Mouse (Mus musculus): ENCODE results near the gene Apon. TPM values are rescaled to one million over a fixed set of nuclear protein-coding genes. Genes with fewer than 3 reads are reported as not detected.

Gene Apon
- polyA plus RNA-seq, 1 experiment from 2014 or later: 0.13 TPM

DNA sequence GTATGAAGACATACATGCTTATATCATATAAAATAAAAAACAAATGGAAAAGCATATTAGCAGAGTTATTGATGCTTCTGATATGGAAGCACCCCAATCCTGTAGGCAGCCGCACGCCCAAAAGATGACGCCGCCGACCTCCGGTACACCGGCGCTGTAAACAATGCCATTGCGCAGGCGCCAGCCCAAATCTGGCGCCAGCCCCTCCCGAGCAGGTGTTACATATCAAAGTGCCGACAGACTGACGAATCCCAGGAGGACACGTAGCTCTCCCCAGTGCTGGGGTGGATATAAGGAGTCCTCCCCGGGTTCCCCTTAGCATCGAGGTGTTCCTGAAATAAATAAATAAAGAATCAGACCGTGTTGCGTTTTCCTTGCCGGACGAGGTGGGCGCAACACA is 8.4 kb downstream of the Apon start:
- Histone ChIP-seq H3K4me3 (ENCODE audit: low read depth, low read length) (no peak overlapping the region), H3K27me3 (ENCODE audit: control insufficient read depth, insufficient read depth, low read length) (no peaks in the 10 kb centered on the region), H3K4me1 (replicated peaks; ENCODE audit: control insufficient read depth, insufficient read depth) (no peaks in the 10 kb centered on the region), H3K9ac (ENCODE audit: low read length) (no peak overlapping the region), H3K4me2 (replicated peaks; ENCODE audit: low read depth) (no peak overlapping the region), H3K9me3 (ENCODE audit: control insufficient read depth, low read length) (no peaks in the 10 kb centered on the region), H3K27ac (replicated peaks) (no peak overlapping the region), H3K36me3 (ENCODE audit: control insufficient read depth, insufficient read depth, low read length) (no peaks in the 10 kb centered on the region)
- DNase-seq (ENCODE audit: low spot score) (no peak), ATAC-seq (ENCODE audit: low FRiP score, low TSS enrichment) (no peak)
- WGBS: 77% methylated on average over 22 of the region's 22 CpGs
- TF ChIP-seq EP300 (optimal IDR thresholded peaks at IDR 0.05) (no peak), CTCF (IDR thresholded peaks at IDR 0.05; ENCODE audit: low read depth) (no peak)

DNA sequence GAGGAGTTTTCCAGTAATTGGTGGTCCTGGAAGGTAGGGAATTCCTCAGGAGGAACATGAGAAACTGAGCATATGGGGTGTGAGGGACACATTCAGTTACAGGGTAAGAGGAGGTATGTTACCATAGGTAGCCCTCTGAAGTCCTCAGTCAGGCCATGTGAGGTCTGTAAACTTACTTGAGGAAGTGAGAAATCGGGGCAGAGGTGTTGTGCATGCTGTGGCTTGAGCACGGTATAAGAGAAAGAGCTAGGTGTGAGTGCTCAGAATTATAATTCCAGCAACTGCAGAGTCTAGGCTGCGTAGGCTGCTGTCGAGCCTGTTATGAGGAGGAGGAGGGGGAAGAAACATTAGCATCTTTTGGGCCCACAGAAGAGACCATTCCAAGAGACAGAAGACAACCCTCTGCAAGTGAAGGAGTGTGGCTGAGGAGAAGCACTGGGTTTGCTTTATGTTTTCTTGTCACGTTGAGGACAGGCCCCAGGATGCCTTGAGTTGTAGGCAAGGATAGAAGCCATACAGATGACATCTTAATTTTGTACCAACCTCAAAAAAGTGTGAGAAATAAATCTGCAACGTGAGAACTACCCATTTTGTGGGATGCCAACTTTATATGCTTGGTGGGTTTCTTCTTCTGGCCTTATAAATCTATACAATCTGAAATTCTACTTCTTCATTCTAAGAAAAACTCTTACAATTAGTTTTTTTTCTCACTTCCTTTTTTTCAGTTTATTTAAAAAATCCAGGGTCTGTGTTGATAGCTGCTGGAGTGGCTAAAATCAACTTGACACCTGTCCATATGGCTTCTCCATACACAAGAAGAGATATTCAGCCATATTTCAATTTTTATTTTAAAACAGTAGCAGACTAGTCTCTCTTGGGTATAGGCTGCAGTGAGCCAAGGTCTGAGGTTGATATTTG is 9.8 kb downstream of the Apon start:
- H3K27me3 ChIP-seq (ENCODE audit: control insufficient read depth, insufficient read depth, low read length): no peaks in the 10 kb centered on the region
- TF ChIP-seq CTCF (IDR thresholded peaks at IDR 0.05; ENCODE audit: low read depth) (no peak), EP300 (optimal IDR thresholded peaks at IDR 0.05) (no peak)
- no peak overlapping the region for H3K9ac ChIP-seq (ENCODE audit: low read length)
- H3K36me3 ChIP-seq (ENCODE audit: control insufficient read depth, insufficient read depth, low read length): no peaks in the 10 kb centered on the region
- WGBS: 66% methylated on average over 6 of the region's 6 CpGs
- DNase-seq (ENCODE audit: low spot score): no peak
- ATAC-seq (ENCODE audit: low FRiP score, low TSS enrichment): no peak
- no peaks in the 10 kb centered on the region for H3K4me1 ChIP-seq (replicated peaks; ENCODE audit: control insufficient read depth, insufficient read depth)
- no peak overlapping the region for H3K4me2 ChIP-seq (replicated peaks; ENCODE audit: low read depth)
- no peak overlapping the region for H3K4me3 ChIP-seq (ENCODE audit: low read depth, low read length)
- no peak overlapping the region for H3K27ac ChIP-seq (replicated peaks)
- no peaks in the 10 kb centered on the region for H3K9me3 ChIP-seq (ENCODE audit: control insufficient read depth, low read length)

DNA sequence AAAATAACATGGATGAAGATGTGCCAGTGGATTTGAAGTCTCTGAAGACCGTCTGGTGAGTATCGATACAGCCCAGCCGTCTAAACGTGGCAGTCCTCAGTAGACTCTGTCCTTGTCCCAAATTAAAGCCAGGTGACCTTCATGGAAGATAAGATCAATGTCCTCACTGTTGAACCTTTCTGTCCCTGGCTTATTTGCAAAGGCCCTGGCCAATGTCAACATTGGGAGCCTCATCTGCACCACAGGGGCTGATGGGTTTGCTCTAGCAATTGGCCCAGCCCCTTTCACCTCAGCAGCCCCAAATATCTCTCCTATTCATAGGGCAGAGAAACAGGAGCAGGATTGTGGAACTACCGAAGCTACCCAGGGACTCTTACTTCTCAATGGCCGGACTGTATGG is 14.5 kb downstream of the Apon start, which contains the start of gene Apof:
Apof (plus strand) TSS at position 301 of the 400 bp plus-strand sequence.
- ATAC-seq (ENCODE audit: low FRiP score, low TSS enrichment): no peak
- TF ChIP-seq CTCF (IDR thresholded peaks at IDR 0.05; ENCODE audit: low read depth): no peak
- TF ChIP-seq EP300 (optimal IDR thresholded peaks at IDR 0.05): no peak
- WGBS: 72% methylated on average over 6 of the region's 6 CpGs
- DNase-seq (ENCODE audit: low spot score): no peak
- no peaks in the 10 kb centered on the region for H3K36me3 ChIP-seq (ENCODE audit: control insufficient read depth, insufficient read depth, low read length)
- no peaks in the 10 kb centered on the region; the same call in 1 of the 2 replicates for H3K4me1 ChIP-seq (replicated peaks; ENCODE audit: control insufficient read depth, insufficient read depth)
- H3K27ac ChIP-seq (replicated peaks): no peak within 1 kb of the TSS
- H3K4me3 ChIP-seq (ENCODE audit: low read depth, low read length): no peak within 1 kb of the TSS
- no peak within 1 kb of the TSS for H3K4me2 ChIP-seq (replicated peaks; ENCODE audit: low read depth)
- H3K9ac ChIP-seq (ENCODE audit: low read length): no peak within 1 kb of the TSS
- no peaks in the 10 kb centered on the region for H3K27me3 ChIP-seq (ENCODE audit: control insufficient read depth, insufficient read depth, low read length)
- H3K9me3 ChIP-seq (ENCODE audit: control insufficient read depth, low read length): no peaks in the 10 kb centered on the region

DNA sequence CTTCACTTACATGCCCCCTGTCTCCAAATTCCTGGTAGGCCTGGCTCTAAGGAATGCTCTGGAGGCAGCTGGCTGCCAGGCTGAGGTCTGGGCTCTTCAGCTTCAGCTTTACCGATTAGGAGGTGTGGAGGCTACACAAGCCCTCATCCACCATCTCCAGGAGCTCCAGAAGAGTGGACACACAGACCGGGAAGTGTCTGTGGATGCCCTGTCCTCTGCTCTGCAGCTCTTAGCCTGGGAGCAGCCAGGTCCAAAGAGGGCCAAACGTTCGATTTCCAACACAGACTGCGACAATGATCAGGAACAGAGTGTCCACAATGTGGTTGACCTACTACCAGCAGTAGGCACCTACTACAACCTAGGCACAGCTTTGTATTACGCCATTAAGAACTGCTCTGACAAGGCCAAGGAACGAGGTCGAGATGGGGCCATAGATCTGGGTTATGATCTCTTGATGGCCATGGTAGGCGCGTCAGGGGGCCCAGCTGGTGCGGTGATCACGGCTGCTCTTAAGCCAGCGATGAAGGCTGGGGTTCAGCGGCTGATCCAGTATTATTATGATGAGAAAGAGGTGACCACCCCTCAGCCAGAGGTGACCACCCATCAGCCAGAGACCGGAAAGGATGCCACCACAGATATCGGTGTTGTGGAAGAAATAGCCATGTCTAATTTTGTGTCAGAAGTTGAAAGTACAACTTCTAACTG is 15.5 kb downstream of the Apon start:
- 90% methylated on average over 16 of the region's 16 CpGs for WGBS
- TF ChIP-seq EP300 (optimal IDR thresholded peaks at IDR 0.05) (no peak), CTCF (IDR thresholded peaks at IDR 0.05; ENCODE audit: low read depth) (no peak)
- Histone ChIP-seq H3K4me2 (replicated peaks; ENCODE audit: low read depth) (peak overlapping the region; percentile 64), H3K27me3 (ENCODE audit: control insufficient read depth, insufficient read depth, low read length) (no peaks in the 10 kb centered on the region), H3K9me3 (ENCODE audit: control insufficient read depth, low read length) (no peaks in the 10 kb centered on the region), H3K27ac (replicated peaks) (0 out of 2 replicates have a peak overlapping the region, but pooled peaks have one; percentile 8), H3K9ac (ENCODE audit: low read length) (no peak overlapping the region), H3K36me3 (ENCODE audit: control insufficient read depth, insufficient read depth, low read length) (no peaks in the 10 kb centered on the region), H3K4me1 (replicated peaks; ENCODE audit: control insufficient read depth, insufficient read depth) (no peaks in the 10 kb centered on the region; the same call in 1 of the 2 replicates), H3K4me3 (ENCODE audit: low read depth, low read length) (peak overlapping the region; percentile 84)
- DNase-seq (ENCODE audit: low spot score) (no peak), ATAC-seq (ENCODE audit: low FRiP score, low TSS enrichment) (no peak)

DNA sequence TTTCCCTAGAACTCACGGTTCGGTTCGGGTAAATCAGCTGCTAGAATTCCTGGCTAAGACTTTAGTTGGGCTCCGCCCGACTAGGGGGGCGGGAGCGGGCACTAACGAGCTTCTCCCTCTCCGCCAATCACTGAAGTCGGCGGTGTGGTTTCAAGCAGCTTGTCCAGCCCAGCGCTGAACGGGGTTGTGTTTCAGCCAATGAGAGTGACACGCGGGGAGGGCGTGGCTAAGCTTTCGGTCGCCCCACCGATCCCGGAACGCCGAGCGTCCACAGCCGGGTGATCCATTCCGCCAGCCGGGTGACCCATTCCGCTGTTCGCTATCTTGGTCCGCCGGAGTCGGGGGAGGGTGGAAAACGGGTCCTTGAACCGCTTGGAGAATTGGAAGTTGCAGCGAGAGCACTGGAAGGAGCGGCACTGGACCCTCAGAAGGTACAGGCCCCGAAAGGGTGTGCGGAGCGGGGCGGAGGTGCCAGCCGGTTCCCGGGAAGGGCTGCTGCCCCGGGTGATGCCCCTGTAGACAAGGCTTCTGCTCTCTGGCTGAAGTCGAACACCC is 16.5 kb downstream of the Apon start, which contains the start of gene Stat2:
Stat2 (plus strand) TSS at position 273 of the 555 bp plus-strand sequence.
- peak; percentile 99 for ATAC-seq (ENCODE audit: low FRiP score, low TSS enrichment)
- peak within 1 kb of the TSS; percentile 64 for H3K4me2 ChIP-seq (replicated peaks; ENCODE audit: low read depth)
- WGBS: under 1% methylated on average over 42 of the region's 43 CpGs
- no peaks in the 10 kb centered on the region; the same call in 1 of the 2 replicates for H3K4me1 ChIP-seq (replicated peaks; ENCODE audit: control insufficient read depth, insufficient read depth)
- peak within 1 kb of the TSS; percentile 76 for H3K9ac ChIP-seq (ENCODE audit: low read length)
- H3K27ac ChIP-seq (replicated peaks): peak within 1 kb of the TSS; percentile 85
- H3K4me3 ChIP-seq (ENCODE audit: low read depth, low read length): peak within 1 kb of the TSS; percentile 84
- no peaks in the 10 kb centered on the region for H3K9me3 ChIP-seq (ENCODE audit: control insufficient read depth, low read length)
- DNase-seq (ENCODE audit: low spot score): peak; percentile 99
- no peaks in the 10 kb centered on the region for H3K27me3 ChIP-seq (ENCODE audit: control insufficient read depth, insufficient read depth, low read length)
- TF ChIP-seq EP300 (optimal IDR thresholded peaks at IDR 0.05) (peak; percentile 84), CTCF (IDR thresholded peaks at IDR 0.05; ENCODE audit: low read depth) (no peak)
- no peaks in the 10 kb centered on the region for H3K36me3 ChIP-seq (ENCODE audit: control insufficient read depth, insufficient read depth, low read length)

All from stomach, postnatal 0 days (tissue).